Mouse (Mus musculus): ENCODE measurements at regions not wholly inside any gene's neighbourhood (a gene's known extent, or its start where the extent isn't known, plus 50 kb on each side); places are given as distances from the start of the nearest gene placed in this dataset.

DNA sequence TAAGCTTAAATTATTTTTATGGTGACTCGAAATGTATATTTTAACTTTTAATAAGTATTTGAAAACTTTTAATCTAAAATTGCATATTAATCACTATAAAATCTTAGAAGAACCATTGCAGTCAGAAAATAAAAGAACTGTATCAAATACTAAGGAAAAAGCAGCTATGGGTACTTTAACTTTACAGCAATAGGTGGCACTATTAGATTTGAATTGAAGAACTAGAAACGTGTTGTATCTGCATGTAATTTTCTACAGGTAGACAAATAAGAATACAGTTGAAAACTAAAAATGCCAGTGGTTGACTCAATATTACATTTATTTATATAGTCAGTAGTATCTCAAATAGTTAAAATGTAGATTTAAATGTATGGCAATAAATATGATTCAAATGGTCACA is 1964.6 kb upstream of the Gm8797 start:
- Histone ChIP-seq H3K79me2 (replicated peaks; ENCODE audit: control insufficient read depth, extremely low read depth, insufficient read depth, poor library complexity, severe bottlenecking) (no peaks in the 10 kb centered on the region), H3K36me3 (replicated peaks in 1 of 2; ENCODE audit: control insufficient read depth in 1 of 2, insufficient read depth in 1 of 2, low read length in 1 of 2) (no peaks in the 10 kb centered on the region), H3K9ac (ENCODE audit: insufficient read depth, low read depth) (no peak overlapping the region), H3K27ac (ENCODE audit: insufficient read depth, low read depth) (no peak overlapping the region), H3K4me3 (replicated peaks in 1 of 3; ENCODE audit: low read depth in 2 of 3, low read length in 2 of 3, poor library complexity in 1 of 3) (no peak overlapping the region), H3K4me1 (ENCODE audit: control insufficient read depth in 1 of 2, insufficient read depth in 2 of 2) (no peaks in the 10 kb centered on the region), H3K4me2 (ENCODE audit: insufficient read depth, low read depth, poor library complexity, severe bottlenecking) (no peak overlapping the region), H3K27me3 (replicated peaks) (no peaks in the 10 kb centered on the region), H3K9me3 (replicated peaks; ENCODE audit: low read length) (no peaks in the 10 kb centered on the region)
- no peak for TF ChIP-seq BHLHE40 (IDR thresholded peaks at IDR 0.05; ENCODE audit: low read depth, low read length)
- peak; percentile 40 for TF ChIP-seq RAD21 (IDR thresholded peaks at IDR 0.05; ENCODE audit: low read depth, low read length)
- DNase-seq (ENCODE audit: extremely low read depth) = no peak
- in situ Hi-C loops (cut with MboI; ENCODE audit: low pct_ligation_motif_present, low pct_unique_long_range_greater_than_20kb, low sequenced_read_pairs) (no loop called here), dilution Hi-C loops (cut with MboI; ENCODE audit: extremely low pct_ligation_motif_present, extremely low pct_unique_long_range_greater_than_20kb, low sequenced_read_pairs) (no loop called here)

DNA sequence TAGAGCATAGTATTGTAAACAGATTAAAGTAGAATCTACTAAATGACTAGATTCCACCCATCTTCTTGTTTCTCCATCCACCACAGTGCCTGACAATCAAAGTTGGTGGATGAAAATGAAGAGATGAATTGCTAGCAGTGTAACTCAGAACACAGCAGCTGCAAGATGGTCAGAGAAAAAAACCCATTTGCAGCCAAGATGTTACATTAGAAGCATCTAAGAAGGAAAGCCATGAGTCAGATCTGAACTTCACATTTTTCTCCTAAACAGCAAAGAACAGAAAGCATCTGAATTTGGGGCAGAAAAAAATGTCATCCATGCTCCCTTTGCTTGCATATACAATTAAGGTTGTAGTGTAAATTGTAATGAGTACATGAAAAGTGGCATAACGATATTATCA is 1942.8 kb upstream of the Gm8797 start:
- in situ Hi-C loops (cut with MboI; ENCODE audit: low pct_ligation_motif_present, low pct_unique_long_range_greater_than_20kb, low sequenced_read_pairs) (no loop called here), dilution Hi-C loops (cut with MboI; ENCODE audit: extremely low pct_ligation_motif_present, extremely low pct_unique_long_range_greater_than_20kb, low sequenced_read_pairs) (no loop called here)
- no peak overlapping the region for H3K4me3 ChIP-seq (replicated peaks in 1 of 3; ENCODE audit: low read depth in 2 of 3, low read length in 2 of 3, poor library complexity in 1 of 3)
- TF ChIP-seq JUND (conservative IDR thresholded peaks at IDR 0.05; ENCODE audit: low read depth, low read length) = no peak
- TF ChIP-seq KAT2A (IDR thresholded peaks at IDR 0.05; ENCODE audit: insufficient replicate concordance, low read length) = no peak
- TF ChIP-seq POLR2AphosphoS2 (IDR thresholded peaks at IDR 0.05; ENCODE audit: low read depth, low read length) = no peak
- no peak for TF ChIP-seq MXI1 (IDR thresholded peaks at IDR 0.05; ENCODE audit: low read depth, low read length)
- no peak for TF ChIP-seq MAX (IDR thresholded peaks at IDR 0.05; ENCODE audit: low read length)
- TF ChIP-seq CTCF (conservative IDR thresholded peaks at IDR 0.05 in 1 of 2, IDR thresholded peaks at IDR 0.05 in 1 of 2; ENCODE audit: low read depth in 2 of 2, low read length in 2 of 2) = no peak
- no peak for TF ChIP-seq GABPA (IDR thresholded peaks at IDR 0.05; ENCODE audit: insufficient replicate concordance, low read depth, low read length)
- TF ChIP-seq ZNF384 (IDR thresholded peaks at IDR 0.05; ENCODE audit: low read depth, low read length) = no peak
- no peak for TF ChIP-seq MAZ (IDR thresholded peaks at IDR 0.05; ENCODE audit: low read depth, low read length)
- H3K9me3 ChIP-seq (replicated peaks; ENCODE audit: low read length) = no peaks in the 10 kb centered on the region
- H3K79me2 ChIP-seq (replicated peaks; ENCODE audit: control insufficient read depth, extremely low read depth, insufficient read depth, poor library complexity, severe bottlenecking) = no peaks in the 10 kb centered on the region
- H3K27ac ChIP-seq (ENCODE audit: insufficient read depth, low read depth) = no peak overlapping the region
- H3K4me2 ChIP-seq (ENCODE audit: insufficient read depth, low read depth, poor library complexity, severe bottlenecking) = no peak overlapping the region
- no peaks in the 10 kb centered on the region for H3K36me3 ChIP-seq (replicated peaks in 1 of 2; ENCODE audit: control insufficient read depth in 1 of 2, insufficient read depth in 1 of 2, low read length in 1 of 2)
- H3K9ac ChIP-seq (ENCODE audit: insufficient read depth, low read depth) = no peak overlapping the region
- DNase-seq (ENCODE audit: extremely low read depth) = no peak
- no peaks in the 10 kb centered on the region for H3K27me3 ChIP-seq (replicated peaks)
- no peaks in the 10 kb centered on the region for H3K4me1 ChIP-seq (ENCODE audit: control insufficient read depth in 1 of 2, insufficient read depth in 2 of 2)

DNA sequence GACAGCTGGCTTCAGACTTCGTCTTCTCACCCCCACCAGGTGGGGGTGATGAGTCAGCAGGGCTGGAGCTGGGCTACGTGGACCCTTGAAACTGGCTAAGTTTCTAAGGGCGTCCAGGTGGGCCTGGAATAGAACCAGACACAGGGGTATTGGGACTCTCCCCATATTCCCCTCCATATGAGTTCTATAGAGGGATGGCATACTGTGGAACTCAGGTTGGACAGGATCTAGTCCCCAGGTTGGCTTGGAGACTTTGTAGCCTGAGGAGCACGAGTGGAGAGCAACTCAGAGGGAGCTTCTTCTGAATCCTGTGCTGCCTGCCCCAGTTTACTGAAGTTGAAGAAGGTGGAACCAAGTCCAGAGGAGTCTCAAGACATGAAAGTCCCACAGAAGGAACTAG is 1921.6 kb upstream of the Gm8797 start:
- Histone ChIP-seq H3K9me3 (replicated peaks; ENCODE audit: low read length) (peaks cover 8% of the 10 kb centered on the region), H3K79me2 (replicated peaks; ENCODE audit: control insufficient read depth, extremely low read depth, insufficient read depth, poor library complexity, severe bottlenecking) (no peaks in the 10 kb centered on the region), H3K4me1 (ENCODE audit: control insufficient read depth in 1 of 2, insufficient read depth in 2 of 2) (peaks cover 0 to 18% of the 10 kb centered on the region in 2 experiments; a peak in 2 of 4 replicates), H3K36me3 (replicated peaks in 1 of 2; ENCODE audit: control insufficient read depth in 1 of 2, insufficient read depth in 1 of 2, low read length in 1 of 2) (no peaks in the 10 kb centered on the region), H3K4me3 (replicated peaks in 1 of 3; ENCODE audit: low read depth in 2 of 3, low read length in 2 of 3, poor library complexity in 1 of 3) (no peak overlapping the region), H3K4me2 (ENCODE audit: insufficient read depth, low read depth, poor library complexity, severe bottlenecking) (no peak overlapping the region), H3K27me3 (replicated peaks) (no peaks in the 10 kb centered on the region), H3K27ac (ENCODE audit: insufficient read depth, low read depth) (no peak overlapping the region), H3K9ac (ENCODE audit: insufficient read depth, low read depth) (no peak overlapping the region)
- no peak for DNase-seq (ENCODE audit: extremely low read depth)
- no peak for TF ChIP-seq MEF2A (IDR thresholded peaks at IDR 0.05; ENCODE audit: borderline replicate concordance, low read depth, low read length)
- TF ChIP-seq IRF4 (IDR thresholded peaks at IDR 0.05; ENCODE audit: low read depth, low read length) = no peak
- TF ChIP-seq USF2 (conservative IDR thresholded peaks at IDR 0.05; ENCODE audit: low read depth, low read length) = no peak
- TF ChIP-seq TBP (conservative IDR thresholded peaks at IDR 0.05; ENCODE audit: low read depth, low read length) = no peak
- TF ChIP-seq CTCF (conservative IDR thresholded peaks at IDR 0.05 in 1 of 2, IDR thresholded peaks at IDR 0.05 in 1 of 2; ENCODE audit: low read depth in 2 of 2, low read length in 2 of 2) = no peak
- no peak for TF ChIP-seq MYC (IDR thresholded peaks at IDR 0.05; ENCODE audit: low read depth, low read length)
- no peak for TF ChIP-seq MAX (IDR thresholded peaks at IDR 0.05; ENCODE audit: low read length)
- no peak for TF ChIP-seq GABPA (IDR thresholded peaks at IDR 0.05; ENCODE audit: insufficient replicate concordance, low read depth, low read length)
- TF ChIP-seq SIN3A (IDR thresholded peaks at IDR 0.05; ENCODE audit: low read length) = no peak
- TF ChIP-seq MXI1 (IDR thresholded peaks at IDR 0.05; ENCODE audit: low read depth, low read length) = no peak
- no peak for TF ChIP-seq NELFE (IDR thresholded peaks at IDR 0.05; ENCODE audit: low read depth, low read length)
- dilution Hi-C loops (cut with MboI; ENCODE audit: extremely low pct_ligation_motif_present, extremely low pct_unique_long_range_greater_than_20kb, low sequenced_read_pairs) (no loop called here), in situ Hi-C loops (cut with MboI; ENCODE audit: low pct_ligation_motif_present, low pct_unique_long_range_greater_than_20kb, low sequenced_read_pairs) (no loop called here)

Data from CH12.LX (cell line).